Mouse (Mus musculus) left cerebral cortex, adult 2 months (tissue): ENCODE results near the gene Trim3. TPM values are rescaled to one million over a fixed set of nuclear protein-coding genes. Genes with fewer than 3 reads are reported as not detected.
A peak's percentile ranks its signal among the peaks of the same experiment; 100 is the strongest.

Experiments used
- DNase-seq, 2 experiments: peaks; one replicate each; pipeline ENCODE4 v3.0.0; 2021 to 2022; ENCODE audit warnings: low spot score in 2 of 2, mixed read lengths in 1 of 2; ENCODE audit errors: extremely low spot score in 1 of 2
- H3K27ac ChIP-seq: fragments of 200-600 bp; 2 replicates; pipeline ENCODE4 v1.8.1; 2022
- H3K4me3 ChIP-seq: fragments of 200-600 bp; 2 replicates; pipeline ENCODE4 v1.8.1; 2022
- CTCF ChIP-seq: fragments of 200-600 bp; IDR thresholded peaks from 2 replicates; pipeline ENCODE4 v1.8.1; 2022; ENCODE audit warnings: antibody characterized with exemption, mild to moderate bottlenecking, moderate library complexity
- intact Hi-C: fragments of 180-260 bp; cut with DNase I; formaldehyde crosslinking; loops from one replicate; pipeline ENCODE4 v1.15.1; 2025
- total RNA-seq, 2 experiments: library from RNA; stranded (reverse); gene quantifications; 2 replicates each; pipeline ENCODE4 v1.2.3; 2021

The Trim3 gene
- total RNA-seq, 2 experiments from 2014 or later = 151 to 165 TPM

DNA sequence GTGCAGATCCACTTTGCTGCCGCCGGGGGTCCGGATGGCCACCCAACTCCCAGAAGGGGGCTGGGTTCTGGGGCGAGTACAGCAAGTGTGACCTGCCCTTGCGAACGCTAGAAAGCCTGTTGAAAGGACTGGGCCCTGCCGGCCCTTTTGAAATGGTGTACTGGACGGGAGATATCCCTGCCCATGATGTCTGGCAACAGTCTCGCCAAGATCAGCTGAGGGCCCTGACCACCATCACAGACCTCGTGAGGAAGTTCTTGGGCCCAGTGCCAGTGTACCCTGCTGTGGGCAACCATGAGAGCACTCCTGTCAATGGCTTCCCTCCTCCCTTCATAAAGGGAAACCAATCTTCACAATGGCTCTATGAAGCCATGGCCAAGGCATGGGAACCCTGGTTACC is 77.8 kb downstream of the Trim3 start:
- intact Hi-C loops = loop anchor here (2.0 kb wide), 2 partner anchors 25 to 77 kb away; partner anchors contain the start of genes Apbb1 and Trim3
- TF ChIP-seq CTCF = no peak
- H3K27ac ChIP-seq = peak overlapping the region; percentile 53; the same call in 1 of the 2 replicates
- DNase-seq = no peak
- peak overlapping the region; percentile 73 for H3K4me3 ChIP-seq

Other genes with a start within 250 kb of the Trim3 start
- gene Fam160a2, start 233.5 kb downstream of the Trim3 start, total RNA-seq = 10 to 100 TPM; 74.5 to 80.4 TPM
- gene Cnga4, start 229.0 kb downstream of the Trim3 start, total RNA-seq = 1 to 10 TPM in 1 of 2 experiments, under 1 TPM in 1; 0.98 to 1.1 TPM
- 10 to 100 TPM; 64.9 to 65.5 TPM for gene Cckbr, start 207.8 kb downstream of the Trim3 start, total RNA-seq
- gene Cavin3, start 151.3 kb downstream of the Trim3 start, total RNA-seq = 10 to 100 TPM; 17.9 to 18.7 TPM
- gene Smpd1, start 79.2 kb downstream of the Trim3 start, total RNA-seq = 100 to 1,000 TPM in 1 of 2 experiments, 10 to 100 TPM in 1; 96.9 to 107 TPM
- 100 to 1,000 TPM; 440 to 458 TPM for gene Apbb1, start 51.9 kb downstream of the Trim3 start, total RNA-seq
- under 1 TPM; 0.30 to 0.68 TPM for gene Hpx, start 33.4 kb downstream of the Trim3 start, total RNA-seq
- gene Timm10b, start 6.5 kb upstream of the Trim3 start, total RNA-seq = 10 to 100 TPM; 67.8 to 76.8 TPM
- 100 to 1,000 TPM in 1 of 2 experiments, 10 to 100 TPM in 1; 93.3 to 109 TPM for gene Arfip2, start 6.8 kb upstream of the Trim3 start, total RNA-seq
- gene Gm45799, start 7.0 kb upstream of the Trim3 start, total RNA-seq = 10 to 100 TPM; 11.4 to 18.8 TPM
- 1 to 10 TPM; 7.1 to 7.6 TPM for gene Dnhd1, start 17.3 kb upstream of the Trim3 start, total RNA-seq
- gene Ilk, start 103.0 kb upstream of the Trim3 start, total RNA-seq = 10 to 100 TPM; 67.4 to 73.5 TPM
- gene Rrp8, start 103.8 kb upstream of the Trim3 start, total RNA-seq = 10 to 100 TPM; 12.3 to 13.5 TPM
- 100 to 1,000 TPM; 110 to 111 TPM for gene Taf10, start 110.8 kb upstream of the Trim3 start, total RNA-seq
- 10 to 100 TPM; 68.2 to 68.4 TPM for gene Tpp1, start 118.7 kb upstream of the Trim3 start, total RNA-seq
- 10 to 100 TPM; 10.1 to 10.9 TPM for gene Dchs1, start 154.1 kb upstream of the Trim3 start, total RNA-seq
- 100 to 1,000 TPM in 1 of 2 experiments, 10 to 100 TPM in 1; 97.3 to 101 TPM for gene Mrpl17, start 177.5 kb upstream of the Trim3 start, total RNA-seq